Mouse (Mus musculus) adrenal gland, adult 2 months (tissue): ENCODE measurements around the gene Nmt2. TPM values are rescaled to one million over a fixed set of nuclear protein-coding genes. Genes with fewer than 3 reads are reported as not detected.
A peak's percentile ranks its signal among the peaks of the same experiment; 100 is the strongest.

ENCODE experiments used
- DNase-seq: peaks from one replicate; pipeline ENCODE4 v3.0.0; 2021
- polyA plus RNA-seq: library from polyadenylated mRNA; depleted of rRNA; stranded (reverse); fragments of >200 nt; gene quantifications from 2 replicates; pipeline ENCODE4 v1.2.3, GENCODE M21; 2012; rRNA removed
- total RNA-seq, 2 experiments: library from RNA; stranded (reverse); gene quantifications; 2 replicates each; pipeline ENCODE4 v1.2.3; 2021

The Nmt2 gene
- total and polyA plus RNA-seq, 3 experiments: 9.2 to 69.1 (median 42.6) TPM

DNA sequence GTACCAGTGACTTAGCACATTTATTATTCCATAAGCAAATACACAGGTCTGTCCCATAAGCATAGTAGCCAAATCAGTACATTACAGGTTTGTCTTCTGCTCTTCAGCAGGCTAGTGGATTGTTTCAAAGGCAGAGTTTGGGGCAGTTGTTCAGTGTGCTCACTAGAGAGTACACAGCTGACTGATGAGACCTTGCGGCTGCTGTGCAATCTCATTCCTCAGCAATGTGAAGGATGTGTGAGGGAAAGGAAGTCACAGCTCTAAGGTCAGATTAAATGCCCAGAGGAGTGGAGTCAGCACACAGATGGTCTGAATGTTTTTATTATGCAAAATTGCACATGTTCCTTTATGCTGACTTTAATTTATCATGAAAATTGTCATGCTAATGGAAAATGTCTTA is 42.5 kb downstream of the Nmt2 start:
- peak; percentile 39 for DNase-seq

DNA sequence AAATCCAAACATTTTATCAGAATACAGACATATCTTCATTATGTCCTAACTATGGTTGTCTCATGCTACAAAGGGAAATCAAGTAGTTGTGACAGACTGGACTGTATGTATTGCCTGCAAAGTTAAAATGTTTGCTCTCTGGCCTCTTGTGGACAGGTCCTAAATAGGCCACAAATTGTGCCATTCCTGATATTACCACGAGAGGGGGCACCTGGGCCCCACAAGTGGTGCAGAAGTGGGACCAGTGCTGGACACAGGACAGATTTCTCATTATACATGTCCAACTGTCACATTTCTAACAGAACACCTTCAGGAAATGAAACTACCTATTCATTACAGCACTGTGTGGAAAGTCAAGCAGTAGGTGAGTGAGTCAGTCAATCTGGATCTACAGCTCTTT is 43.3 kb downstream of the Nmt2 start:
- peak; percentile 72 for DNase-seq

DNA sequence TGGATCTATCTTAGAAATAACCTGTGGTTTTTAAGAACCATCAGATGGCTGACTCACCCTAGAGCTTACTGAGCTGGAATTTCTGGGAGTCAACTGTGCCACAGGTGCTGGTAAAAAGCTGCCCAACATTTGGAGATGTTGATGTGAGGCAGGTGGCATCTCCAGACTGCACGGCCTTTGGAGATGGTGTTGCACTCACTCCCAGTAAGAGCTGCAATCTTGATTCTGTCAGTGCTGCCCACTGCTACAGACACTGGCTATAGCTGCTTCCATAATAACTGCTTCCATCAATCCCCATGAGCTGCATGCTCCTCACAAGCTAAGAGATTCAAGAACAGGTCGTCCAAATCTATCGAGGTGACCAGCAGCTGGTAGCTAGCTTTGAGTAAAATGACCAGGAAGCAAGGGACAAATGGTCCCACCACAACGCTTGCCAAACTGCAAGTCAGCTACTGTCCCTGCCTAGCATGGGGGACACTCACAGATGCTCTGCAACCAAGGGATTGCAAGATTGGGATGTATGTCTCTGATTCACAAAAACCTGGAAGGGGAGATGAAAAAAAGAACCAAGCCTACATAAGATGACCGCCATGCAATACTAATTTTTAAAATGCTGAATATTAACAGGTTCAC is 47.2 kb downstream of the Nmt2 start:
- DNase-seq: no peak

DNA sequence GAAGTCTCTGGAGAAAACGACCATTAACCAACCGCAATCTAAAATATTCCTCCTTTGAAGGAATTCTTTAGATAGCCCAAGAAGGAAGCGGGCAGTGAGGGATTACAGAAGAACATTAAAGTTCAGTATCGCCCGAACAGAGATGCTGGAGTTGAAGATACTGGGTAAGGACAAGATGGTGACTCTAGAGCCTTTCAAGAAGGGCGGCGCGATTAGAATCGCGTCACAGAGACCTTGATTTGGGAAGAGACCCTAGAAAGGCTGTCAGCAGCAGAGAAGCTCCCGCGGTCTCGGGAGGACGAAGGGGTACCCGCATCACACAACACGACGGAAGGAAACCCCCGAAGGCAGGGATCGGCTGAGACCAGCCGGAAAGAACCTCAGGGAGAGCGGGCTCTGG is 48.0 kb downstream of the Nmt2 start:
- no peak for DNase-seq

DNA sequence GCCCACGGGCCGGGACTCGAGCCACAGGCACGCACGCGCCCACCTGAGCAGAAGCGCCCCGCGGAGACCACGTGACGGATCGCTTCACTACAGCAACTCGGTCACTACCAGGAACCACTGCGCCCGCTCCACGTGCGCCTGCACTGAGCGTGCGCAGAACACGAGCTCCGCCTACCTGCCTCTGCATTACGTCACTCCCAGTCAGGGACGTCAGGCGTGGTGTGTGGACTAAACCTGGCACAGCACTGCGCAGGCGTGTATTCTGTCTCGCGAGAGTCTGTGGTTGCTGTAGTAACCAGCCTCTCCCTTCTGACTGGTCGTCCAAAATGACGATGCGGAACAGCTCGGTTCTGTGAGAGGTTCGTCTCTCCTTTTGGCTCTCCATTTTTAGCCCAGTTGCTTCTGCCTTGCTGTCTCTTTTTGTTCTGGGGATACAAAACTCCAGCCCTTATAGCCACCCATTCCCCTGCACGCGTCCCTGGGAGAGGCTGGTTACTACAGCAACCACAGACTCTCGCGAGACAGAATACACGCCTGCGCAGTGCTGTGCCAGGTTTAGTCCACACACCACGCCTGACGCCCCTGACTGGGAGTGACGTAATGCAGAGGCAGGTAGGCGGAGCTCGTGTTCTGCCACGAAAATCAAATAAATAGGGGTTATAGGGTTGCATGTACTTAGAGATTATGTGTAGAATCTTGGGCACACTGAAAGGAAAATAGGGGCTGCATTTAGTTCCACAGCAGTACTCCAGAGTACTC is 48.7 kb downstream of the Nmt2 start, which contains the start of gene Rpp38:
Gene Rpp38, minus strand, starts transcription at position 160 of the 759 bp plus-strand sequence.
- peak; percentile 99 for DNase-seq

DNA sequence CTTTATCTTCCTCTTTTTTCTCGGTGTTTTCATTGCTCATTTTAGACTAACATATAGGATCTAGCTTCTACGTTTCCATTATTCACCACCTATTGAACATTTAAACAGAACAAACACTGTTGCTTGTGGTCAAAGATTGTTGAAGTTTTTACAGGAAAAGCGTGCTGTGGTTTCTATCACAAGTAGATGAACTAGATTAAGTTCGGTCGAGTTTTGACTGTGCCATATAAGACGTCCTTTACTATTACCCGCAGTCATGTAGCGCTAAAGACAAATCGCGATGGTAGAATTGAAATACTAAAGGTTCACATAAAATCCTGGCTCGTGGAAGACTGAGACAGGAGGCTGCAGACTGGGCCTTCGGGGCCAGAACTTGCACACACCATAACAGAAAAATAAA is 49.7 kb downstream of the Nmt2 start:
- no peak for DNase-seq

DNA sequence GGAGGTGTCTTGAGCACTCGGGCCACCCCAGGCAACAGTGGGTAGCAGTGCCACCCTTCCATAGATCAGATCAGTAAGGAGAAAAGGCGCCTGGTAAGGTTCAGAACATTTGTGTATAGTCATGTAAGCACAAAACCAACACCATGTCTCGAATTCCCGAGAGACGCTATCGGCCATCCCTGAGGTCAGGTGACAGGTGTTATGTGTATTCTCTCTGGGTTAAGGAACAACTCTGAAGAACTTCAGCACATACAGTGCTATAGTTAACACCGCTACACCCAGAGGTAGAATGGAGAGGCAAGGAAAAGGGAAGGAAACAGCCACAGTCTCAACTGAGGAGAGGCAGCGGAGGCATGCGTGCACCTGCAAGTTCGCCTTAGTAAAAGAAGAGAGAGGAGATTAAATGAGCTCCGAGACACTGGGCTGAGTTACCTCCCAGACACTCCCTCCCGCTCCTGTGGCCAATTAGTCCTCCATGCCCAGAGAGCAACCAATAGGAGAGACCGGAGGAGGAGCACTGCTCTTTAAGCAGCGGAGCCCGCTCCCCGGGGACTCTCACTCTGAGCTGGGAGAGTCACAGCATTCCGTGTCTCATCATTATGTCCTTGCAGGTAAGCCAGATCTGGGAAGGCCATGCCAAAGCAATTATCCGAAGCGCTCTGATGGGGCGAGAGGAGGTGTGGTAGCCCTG is 51.7 kb downstream of the Nmt2 start, which contains the start of gene Acbd7:
Gene Acbd7, plus strand, starts transcription at position 558 of the 691 bp plus-strand sequence.
- DNase-seq: peak; percentile 81

DNA sequence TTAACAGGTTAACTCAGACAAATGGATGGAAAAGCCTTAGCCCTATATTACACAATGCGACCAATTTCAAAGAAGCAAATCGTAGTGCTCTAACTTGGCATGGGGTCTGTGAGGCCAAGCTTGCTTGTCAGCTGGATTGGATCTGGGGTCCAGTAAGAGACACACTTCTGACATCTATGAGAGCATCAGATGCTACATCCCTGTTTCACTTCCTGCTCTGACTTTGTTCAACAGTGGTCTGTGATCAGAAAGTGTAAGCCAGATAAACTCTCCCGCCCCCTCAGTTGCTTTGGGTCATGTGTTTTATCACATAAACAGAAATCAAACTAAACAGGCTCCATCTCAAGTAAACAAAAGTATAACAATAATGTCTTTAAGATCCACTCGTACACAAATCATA is 64.4 kb downstream of the Nmt2 start:
- DNase-seq: no peak

DNA sequence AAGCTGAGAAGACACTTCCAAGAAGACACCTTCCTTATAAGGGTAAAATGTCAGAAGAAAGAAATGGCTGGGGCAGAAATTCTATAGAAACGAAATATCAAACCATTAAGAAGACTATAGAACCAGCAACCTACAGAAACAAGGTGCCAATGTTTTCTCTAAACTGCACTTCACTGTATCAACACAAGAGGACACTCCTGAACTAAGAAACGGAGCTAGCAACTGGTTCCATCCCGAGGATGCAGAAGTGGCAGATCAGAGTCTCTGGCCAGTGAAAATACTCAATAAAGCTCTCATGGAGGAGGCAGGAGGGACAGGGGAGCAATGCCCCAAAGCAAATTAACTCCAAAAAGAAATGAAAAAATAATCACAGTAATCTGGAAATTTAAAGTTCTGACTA is 64.9 kb downstream of the Nmt2 start:
- no peak for DNase-seq

DNA sequence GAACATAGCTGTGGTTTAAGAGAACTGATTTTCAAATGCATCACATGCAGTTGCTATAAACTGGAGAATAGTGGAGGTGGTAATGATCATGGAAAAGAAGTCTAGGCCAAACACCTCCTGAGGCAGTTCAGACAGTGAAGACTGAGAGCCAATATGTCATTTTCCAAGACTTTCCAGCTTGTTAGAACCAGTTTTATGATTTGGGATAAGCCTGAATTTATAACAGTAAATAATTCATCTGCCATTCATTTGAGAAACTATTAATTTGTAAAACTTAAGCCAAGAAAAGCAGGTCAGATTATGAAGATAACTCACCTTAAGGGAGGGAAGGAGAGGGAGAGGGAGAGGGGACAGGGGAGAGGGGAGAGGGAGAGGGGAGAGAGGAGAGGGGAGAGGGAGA is 69.1 kb downstream of the Nmt2 start:
- no peak for DNase-seq

DNA sequence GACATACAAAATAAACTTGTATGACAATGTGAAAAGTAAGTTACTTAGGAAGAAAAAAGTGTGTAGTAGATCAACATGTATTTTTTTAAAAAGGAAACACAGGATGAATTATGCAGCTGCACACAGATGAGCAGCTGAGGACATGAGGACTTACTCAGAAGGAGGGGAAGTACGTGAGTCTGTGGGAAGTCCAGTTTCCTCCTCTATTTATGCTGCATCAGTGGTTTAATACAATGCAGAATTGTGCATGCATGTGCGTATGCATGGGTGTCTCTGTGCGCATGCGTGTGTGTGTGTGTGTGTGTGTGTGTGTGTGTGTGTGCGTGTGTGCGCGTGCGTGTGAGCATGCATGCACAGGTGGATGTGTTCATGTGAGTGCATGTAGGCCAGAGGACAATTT is 71.8 kb downstream of the Nmt2 start:
- DNase-seq: no peak

DNA sequence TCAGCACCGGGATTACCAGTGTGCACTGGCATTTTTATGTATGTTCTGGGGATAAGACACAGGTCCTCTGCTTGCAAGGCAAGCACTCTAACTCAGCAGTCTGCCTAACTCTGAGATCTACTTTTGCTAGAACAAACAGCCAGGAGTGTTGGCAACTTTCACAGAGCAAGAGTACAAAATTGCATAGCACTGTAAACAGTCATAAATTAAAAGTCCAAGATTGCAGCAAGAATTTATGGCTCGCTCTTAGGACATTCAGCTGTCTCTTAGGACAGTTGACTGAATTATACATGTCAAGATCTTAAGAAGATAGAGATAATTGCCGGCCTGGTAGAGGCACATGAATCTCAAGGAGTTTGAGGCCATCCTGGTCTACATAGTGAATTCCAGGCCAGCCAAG is 72.3 kb downstream of the Nmt2 start:
- no peak for DNase-seq

DNA sequence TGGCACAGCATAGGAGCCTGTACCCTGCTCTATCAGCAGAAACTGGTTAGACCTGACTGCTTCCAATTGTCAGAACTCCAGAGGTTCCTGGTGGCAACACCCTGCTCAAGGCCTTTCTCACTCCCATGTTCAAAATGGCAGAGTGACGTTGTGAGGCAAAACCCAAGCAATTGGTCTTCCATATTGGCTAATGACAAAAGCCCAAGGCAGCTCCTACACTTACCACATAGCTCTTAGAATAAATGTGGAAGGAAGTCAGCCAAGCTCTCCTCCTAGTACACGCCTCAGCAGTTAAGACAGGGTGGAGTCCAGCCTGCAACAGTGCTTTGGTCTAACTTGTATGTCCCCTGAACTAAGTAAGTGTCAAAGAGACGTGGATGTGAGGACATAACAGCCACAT is 73.9 kb downstream of the Nmt2 start:
- no peak for DNase-seq

DNA sequence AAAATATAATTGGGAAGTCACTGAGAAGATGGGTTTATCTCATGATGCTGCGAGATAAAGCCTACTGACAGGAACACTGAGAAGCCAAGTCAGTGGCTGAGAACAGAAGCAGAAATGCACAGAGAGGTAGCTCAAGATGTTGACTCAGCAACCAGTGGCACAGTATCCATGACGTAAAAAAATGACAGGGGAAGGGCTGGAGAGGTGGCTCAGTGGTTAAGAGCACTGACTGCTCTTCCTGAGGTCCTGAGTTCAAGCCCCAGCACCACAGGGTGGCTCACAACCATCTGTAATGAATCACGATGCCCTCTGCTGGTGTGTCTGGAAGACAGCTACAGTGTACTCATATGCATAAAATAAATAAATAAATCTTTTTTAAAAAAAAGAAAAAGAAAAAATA is 77.1 kb downstream of the Nmt2 start:
- no peak for DNase-seq

DNA sequence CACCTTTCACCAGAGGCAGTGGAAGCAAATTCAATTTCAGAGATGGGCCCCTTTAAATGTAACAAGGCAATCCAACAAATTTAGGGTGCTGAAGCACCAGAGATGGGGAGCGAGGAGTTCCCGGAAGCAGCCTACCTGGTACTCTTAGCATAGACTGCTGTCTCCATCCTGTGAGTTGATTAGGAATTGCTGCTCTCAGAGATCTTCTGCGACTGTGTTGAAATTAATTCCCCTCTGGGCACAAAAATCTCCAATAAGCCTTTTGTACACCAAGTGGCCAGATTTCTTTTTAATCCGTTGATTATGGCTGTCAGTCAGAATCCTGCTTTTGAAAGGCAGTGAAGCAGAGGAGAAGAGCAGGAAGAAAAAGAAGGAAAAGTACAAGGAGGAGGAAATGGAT is 81.1 kb downstream of the Nmt2 start:
- no peak for DNase-seq

Other genes starting within 250 kb of the Nmt2 start
- gene Fam171a1, start 170.0 kb upstream of the Nmt2 start, total RNA-seq: 10 to 100 TPM; 24.6 to 35.2 TPM
- 14.7 and 15.4 TPM in 2 replicates for gene Fam171a1, start 170.0 kb upstream of the Nmt2 start, polyA plus RNA-seq
- gene Rpp38, start 48.4 kb downstream of the Nmt2 start, total RNA-seq: 10 to 100 TPM; 10.7 to 13.2 TPM
- 1.2 and 1.5 TPM in 2 replicates for gene Rpp38, start 48.4 kb downstream of the Nmt2 start, polyA plus RNA-seq
- not detected for gene Acbd7, start 52.0 kb downstream of the Nmt2 start, total RNA-seq
- not detected in 2 replicates for gene Acbd7, start 52.0 kb downstream of the Nmt2 start, polyA plus RNA-seq
- under 1 TPM; 0.26 to 0.45 TPM for gene Olah, start 113.0 kb downstream of the Nmt2 start, total RNA-seq
- not detected in 2 replicates for gene Olah, start 113.0 kb downstream of the Nmt2 start, polyA plus RNA-seq
- gene Meig1, start 138.4 kb downstream of the Nmt2 start, total RNA-seq: not detected
- not detected in 2 replicates for gene Meig1, start 138.4 kb downstream of the Nmt2 start, polyA plus RNA-seq
- gene Dclre1c, start 139.9 kb downstream of the Nmt2 start, total RNA-seq: 1 to 10 TPM; 7.1 to 7.3 TPM
- 1.2 and 1.6 TPM in 2 replicates for gene Dclre1c, start 139.9 kb downstream of the Nmt2 start, polyA plus RNA-seq
- 1 to 10 TPM; 1.1 to 1.9 TPM for gene Suv39h2, start 190.8 kb downstream of the Nmt2 start, total RNA-seq
- 0.85 and 1.3 TPM in 2 replicates for gene Suv39h2, start 190.8 kb downstream of the Nmt2 start, polyA plus RNA-seq
- 1 to 10 TPM; 1.8 to 2.3 TPM for gene Gm45902, start 228.6 kb downstream of the Nmt2 start, total RNA-seq
- 1.5 and 2.2 TPM in 2 replicates for gene Gm45902, start 228.6 kb downstream of the Nmt2 start, polyA plus RNA-seq
- 10 to 100 TPM; 26.6 to 36.9 TPM for gene Hspa14, start 228.6 kb downstream of the Nmt2 start, total RNA-seq
- 10.5 and 10.6 TPM in 2 replicates for gene Hspa14, start 228.6 kb downstream of the Nmt2 start, polyA plus RNA-seq
- gene Cdnf, start 228.8 kb downstream of the Nmt2 start, total RNA-seq: 1 to 10 TPM; 4.4 TPM
- 0.57 TPM in 2 replicates for gene Cdnf, start 228.8 kb downstream of the Nmt2 start, polyA plus RNA-seq